Mouse (Mus musculus) lung, postnatal 0 days (tissue): ENCODE results near the gene Treh. TPM values are rescaled to one million over a fixed set of nuclear protein-coding genes. Genes with fewer than 3 reads are reported as not detected.
A peak's percentile ranks its signal among the peaks of the same experiment; 100 is the strongest.

ENCODE experiments used
- ATAC-seq: fragments of 200-750 bp; cut with Nextera tagmentation; 2 replicates; pipeline ENCODE4 v1.8.0; 2017; ENCODE audit warnings: moderate library complexity
- DNase-seq: peaks from one replicate; pipeline ENCODE4 v3.0.0-alpha.2; 2016; ENCODE audit warnings: low spot score
- H3K27ac ChIP-seq: fragments of 300-500 bp; sonication (generic); 2 replicates; pipeline ENCODE4 v1.5.1; 2014; ENCODE audit warnings: antibody characterized with exemption, mild to moderate bottlenecking, low read length, mixed read lengths
- H3K27me3 ChIP-seq: fragments of 300-500 bp; sonication (generic); replicated peaks from 2 replicates; pipeline ENCODE4 v1.6.1; 2014; ENCODE audit warnings: low read length, mixed read lengths; ENCODE audit not compliant: insufficient read depth
- H3K36me3 ChIP-seq: fragments of 300-500 bp; sonication (generic); 2 replicates; pipeline ENCODE4 v1.6.1; 2014; ENCODE audit warnings: low read length, mixed read lengths; ENCODE audit not compliant: insufficient read depth
- H3K4me1 ChIP-seq: fragments of 300-500 bp; sonication (generic); 2 replicates; pipeline ENCODE4 v1.6.1; 2014; ENCODE audit warnings: antibody characterized with exemption, low read depth, low read length, mixed read lengths; ENCODE audit not compliant: insufficient read depth
- H3K4me2 ChIP-seq: fragments of 300-500 bp; sonication (generic); replicated peaks from 2 replicates; pipeline ENCODE4 v1.6.1; 2014; ENCODE audit warnings: low read depth, mild to moderate bottlenecking, low read length, moderate library complexity, mixed read lengths
- H3K4me3 ChIP-seq: fragments of 300-500 bp; sonication (generic); 2 replicates; pipeline ENCODE4 v1.5.1; 2014; ENCODE audit warnings: low read depth, low read length
- H3K9ac ChIP-seq: fragments of 300-500 bp; sonication (generic); replicated peaks from 2 replicates; pipeline ENCODE4 v1.6.1; 2014; ENCODE audit warnings: low read depth, mild to moderate bottlenecking
- H3K9me3 ChIP-seq: fragments of 300-500 bp; sonication (generic); 2 replicates; pipeline ENCODE4 v1.6.1; 2016; ENCODE audit warnings: low read length, mixed read lengths
- CTCF ChIP-seq: IDR thresholded peaks from 2 replicates; pipeline ENCODE4 v1.5.1; 2016; ENCODE audit warnings: antibody characterized with exemption, mild to moderate bottlenecking
- EP300 ChIP-seq: IDR thresholded peaks from 2 replicates; pipeline ENCODE4 v1.6.1; 2016; ENCODE audit warnings: antibody characterized with exemption, mild to moderate bottlenecking, control low read depth
- WGBS: fragments of 180-500 bp; shearing (Covaris S2); extraction: QIAGEN DNeasy Blood & Tissue Kit; methylation state at CpG from one replicate; pipeline ENCODE4 v1.1.7; 2014; 5-methylcytosine and 5-hydroxymethylcytosine counted together
- polyA plus RNA-seq: library from polyadenylated mRNA; unstranded; fragments of >200 nt; fragmentation: Nextera tagmentation; extraction: Ambion mirVana; gene quantifications from 2 replicates; pipeline ENCODE4 v1.2.1, GENCODE M21; 2015

Gene Treh
- polyA plus RNA-seq, 1 experiment from 2014 or later: not detected

- Histone ChIP-seq H3K4me1 (no peaks in the 10 kb centered on the region), H3K4me2 (no peak overlapping the region), H3K27ac (no peak overlapping the region)
Measured at GRCm38 (mm10) chr9:44646366-44646765, 26.7 kb upstream of the Treh start.

GRCm38 (mm10) chr9:44647026-44647425 lies 26.0 kb upstream of the Treh start:
- ATAC-seq (no peak), DNase-seq (no peak)
- H3K27ac ChIP-seq: no peak overlapping the region
- TF ChIP-seq EP300 (no peak), CTCF (no peak)
- 89% methylated on average over 8 of the region's 8 CpGs for WGBS
- no peaks in the 10 kb centered on the region for H3K4me1 ChIP-seq
- no peaks in the 10 kb centered on the region for H3K27me3 ChIP-seq
- H3K4me2 ChIP-seq: no peak overlapping the region
- no peaks in the 10 kb centered on the region for H3K36me3 ChIP-seq
- H3K9me3 ChIP-seq: no peaks in the 10 kb centered on the region
- H3K9ac ChIP-seq: no peak overlapping the region
- no peak overlapping the region for H3K4me3 ChIP-seq

More at GRCm38 (mm10) chr9:44646366-44646765, 26.7 kb upstream of the Treh start:
- ATAC-seq (no peak), DNase-seq (no peak)
- H3K9me3 ChIP-seq: no peaks in the 10 kb centered on the region
- H3K27me3 ChIP-seq: no peaks in the 10 kb centered on the region
- H3K9ac ChIP-seq: no peak overlapping the region
- no peak overlapping the region for H3K4me3 ChIP-seq
- H3K36me3 ChIP-seq: no peaks in the 10 kb centered on the region
- 79% methylated on average over 6 of the region's 6 CpGs for WGBS
- TF ChIP-seq CTCF (no peak), EP300 (no peak)

GRCm38 (mm10) chr9:44647656-44648055 lies 25.4 kb upstream of the Treh start:
- H3K27ac ChIP-seq: no peak overlapping the region
- no peaks in the 10 kb centered on the region for H3K9me3 ChIP-seq
- H3K27me3 ChIP-seq: no peaks in the 10 kb centered on the region
- no peaks in the 10 kb centered on the region for H3K36me3 ChIP-seq
- no peaks in the 10 kb centered on the region for H3K4me1 ChIP-seq
- no peak for DNase-seq
- no peak overlapping the region for H3K4me3 ChIP-seq
- TF ChIP-seq CTCF (no peak), EP300 (no peak)
- H3K9ac ChIP-seq: no peak overlapping the region
- 75% methylated on average over 4 of the region's 4 CpGs for WGBS
- ATAC-seq: no peak
- H3K4me2 ChIP-seq: no peak overlapping the region

- TF ChIP-seq CTCF (no peak), EP300 (no peak)
- ATAC-seq (no peak), DNase-seq (no peak)
- 65% methylated on average over 7 of the region's 7 CpGs for whole genome bisulfite sequencing
- no peak overlapping the region for H3K27ac ChIP-seq
- H3K4me1 ChIP-seq: no peaks in the 10 kb centered on the region
- H3K9me3 ChIP-seq: no peaks in the 10 kb centered on the region
- H3K27me3 ChIP-seq: no peaks in the 10 kb centered on the region
- H3K4me3 ChIP-seq: no peak overlapping the region
- no peak overlapping the region for H3K4me2 ChIP-seq
- H3K9ac ChIP-seq: no peak overlapping the region
- no peaks in the 10 kb centered on the region for H3K36me3 ChIP-seq
Measured at GRCm38 (mm10) chr9:44648881-44649281, 24.2 kb upstream of the Treh start.

GRCm38 (mm10) chr9:44652027-44652426 lies 21.0 kb upstream of the Treh start:
- no peaks in the 10 kb centered on the region for H3K9me3 ChIP-seq
- no peaks in the 10 kb centered on the region for H3K27me3 ChIP-seq
- DNase-seq (peak; percentile 75), ATAC-seq (peak; percentile 84)
- peaks cover 3% of the 10 kb centered on the region; the same call in 1 of the 2 replicates for H3K4me1 ChIP-seq
- no peak overlapping the region for H3K27ac ChIP-seq
- TF ChIP-seq EP300 (no peak), CTCF (peak; percentile 95)
- H3K36me3 ChIP-seq: no peaks in the 10 kb centered on the region
- no peak overlapping the region for H3K4me3 ChIP-seq
- H3K9ac ChIP-seq: no peak overlapping the region
- 9% methylated on average over 8 of the region's 8 CpGs for WGBS
- no peak overlapping the region for H3K4me2 ChIP-seq

- Histone ChIP-seq H3K27ac (no peak overlapping the region), H3K4me1 (peaks cover 3% of the 10 kb centered on the region; the same call in 1 of the 2 replicates), H3K36me3 (no peaks in the 10 kb centered on the region), H3K4me2 (no peak overlapping the region), H3K9ac (no peak overlapping the region), H3K9me3 (no peaks in the 10 kb centered on the region), H3K27me3 (no peaks in the 10 kb centered on the region), H3K4me3 (no peak overlapping the region)
- ATAC-seq (no peak), DNase-seq (no peak)
- TF ChIP-seq EP300: no peak
- TF ChIP-seq CTCF: no peak
- 68% methylated on average over 4 of the region's 4 CpGs for WGBS
Measured at GRCm38 (mm10) chr9:44653896-44654295, 19.1 kb upstream of the Treh start.
